8 mouse cellular contexts compared by ENCODE assay signal in genomic region chr5:92493423-92493822, GRCm38 (mm10). TPM values are rescaled to one million over a fixed set of nuclear protein-coding genes. Genes with fewer than 3 reads are reported as not detected.
A peak's percentile ranks its signal among the peaks of the same experiment; 100 is the strongest.
DNase-seq lines count a peak whose midpoint lies in the region; ATAC-seq lines count a peak whose summit lies in the region.

No protein-coding gene starts in this region.

- H3K27ac ChIP-seq in midbrain, embryonic 10.5 days (replicated peaks): peak overlapping the region; percentile 57; the same call in 1 of the 2 replicates
- H3K27ac ChIP-seq in midbrain, embryonic 11.5 days (ENCODE audit: low read depth, low read length): no peak overlapping the region
- H3K27ac ChIP-seq in embryonic facial prominence, embryonic 14.5 days (replicated peaks; ENCODE audit: low read depth, low read length): peak overlapping the region; percentile 67
- peak overlapping the region; percentile 44; the same call in 1 of the 2 replicates for H3K27ac ChIP-seq in stomach, embryonic 14.5 days (ENCODE audit: low read length)
- no peak overlapping the region for H3K27ac ChIP-seq in liver, embryonic 12.5 days

- H3K4me2 ChIP-seq in midbrain, embryonic 11.5 days: no peak overlapping the region
- 0 out of 2 replicates have a peak overlapping the region, but pooled peaks have one; percentile 3 for H3K4me2 ChIP-seq in embryonic facial prominence, embryonic 14.5 days (ENCODE audit: low read depth, low read length)
- no peak overlapping the region for H3K4me2 ChIP-seq in stomach, embryonic 14.5 days (replicated peaks; ENCODE audit: low read depth, low read length)
- no peak overlapping the region for H3K4me2 ChIP-seq in liver, embryonic 12.5 days

- WGBS in midbrain, embryonic 10.5 days: 82% methylated on average over 7 of the region's 7 CpGs
- 78% methylated on average over 7 of the region's 7 CpGs for WGBS in midbrain, embryonic 11.5 days
- WGBS in embryonic facial prominence, embryonic 14.5 days: 15% methylated on average over 7 of the region's 7 CpGs
- 28% methylated on average over 7 of the region's 7 CpGs for WGBS in stomach, embryonic 14.5 days
- 72% methylated on average over 7 of the region's 7 CpGs for WGBS in liver, embryonic 12.5 days (ENCODE audit: insufficient replicate concordance)

- peaks cover 18% of the 10 kb centered on the region; the same call in 1 of the 2 replicates for H3K4me1 ChIP-seq in midbrain, embryonic 10.5 days
- no peaks in the 10 kb centered on the region for H3K4me1 ChIP-seq in midbrain, embryonic 11.5 days (ENCODE audit: control insufficient read depth, insufficient read depth, low read length)
- peaks cover 32% of the 10 kb centered on the region for H3K4me1 ChIP-seq in embryonic facial prominence, embryonic 14.5 days (ENCODE audit: control insufficient read depth, insufficient read depth, low read length)
- peaks cover 38% of the 10 kb centered on the region for H3K4me1 ChIP-seq in stomach, embryonic 14.5 days (ENCODE audit: control insufficient read depth, insufficient read depth, low read length)
- H3K4me1 ChIP-seq in liver, embryonic 12.5 days: peaks cover 47% of the 10 kb centered on the region

- H3K9me3 ChIP-seq in midbrain, embryonic 10.5 days (replicated peaks): no peaks in the 10 kb centered on the region
- no peaks in the 10 kb centered on the region for H3K9me3 ChIP-seq in midbrain, embryonic 11.5 days (ENCODE audit: control insufficient read depth, low read length)
- H3K9me3 ChIP-seq in embryonic facial prominence, embryonic 14.5 days (ENCODE audit: control insufficient read depth, low read length): no peaks in the 10 kb centered on the region
- H3K9me3 ChIP-seq in stomach, embryonic 14.5 days (ENCODE audit: control insufficient read depth, low read depth, low read length): no peaks in the 10 kb centered on the region
- no peaks in the 10 kb centered on the region for H3K9me3 ChIP-seq in liver, embryonic 12.5 days (replicated peaks)

- intact Hi-C loops in heart, postnatal 36 days (cut with DNase I): no loop called here

- H3K27me3 ChIP-seq in midbrain, embryonic 10.5 days (ENCODE audit: low read depth, poor library complexity, severe bottlenecking): no peaks in the 10 kb centered on the region
- H3K27me3 ChIP-seq in midbrain, embryonic 11.5 days (ENCODE audit: control insufficient read depth, insufficient read depth, low read length): no peaks in the 10 kb centered on the region
- no peaks in the 10 kb centered on the region for H3K27me3 ChIP-seq in embryonic facial prominence, embryonic 14.5 days (replicated peaks; ENCODE audit: control insufficient read depth, insufficient read depth, low read length)
- no peaks in the 10 kb centered on the region for H3K27me3 ChIP-seq in stomach, embryonic 14.5 days (ENCODE audit: control insufficient read depth, insufficient read depth, low read length)
- no peaks in the 10 kb centered on the region for H3K27me3 ChIP-seq in liver, embryonic 12.5 days (replicated peaks)

- H3K4me3 ChIP-seq in midbrain, embryonic 10.5 days: no peak overlapping the region
- no peak overlapping the region for H3K4me3 ChIP-seq in midbrain, embryonic 11.5 days (ENCODE audit: low read depth, low read length)
- H3K4me3 ChIP-seq in embryonic facial prominence, embryonic 14.5 days (ENCODE audit: low read depth, low read length): no peak overlapping the region
- no peak overlapping the region for H3K4me3 ChIP-seq in stomach, embryonic 14.5 days (ENCODE audit: low read depth, low read length)
- no peak overlapping the region for H3K4me3 ChIP-seq in liver, embryonic 12.5 days

- ATAC-seq in midbrain, embryonic 11.5 days (ENCODE audit: low FRiP score): no peak
- peak; percentile 66 for ATAC-seq in embryonic facial prominence, embryonic 14.5 days (ENCODE audit: low read depth)
- ATAC-seq in stomach, embryonic 14.5 days (ENCODE audit: insufficient number of reproducible peaks, insufficient read depth, low FRiP score, low read depth): no peak
- no peak for ATAC-seq in liver, embryonic 12.5 days

- DNase-seq in midbrain, embryonic 10.5 days (ENCODE audit: low spot score): no peak
- no peak for DNase-seq in midbrain, embryonic 11.5 days (ENCODE audit: low spot score, missing footprints)
- DNase-seq in embryonic facial prominence, embryonic 14.5 days (ENCODE audit: low spot score): peak; percentile 80
- DNase-seq in heart, postnatal 36 days: peak; percentile 42 to 67
- DNase-seq in thymus, postnatal 36 days: no peak
- DNase-seq in urinary bladder, adult 2 months (ENCODE audit: low spot score): no peak

- H3K36me3 ChIP-seq in midbrain, embryonic 10.5 days: no peaks in the 10 kb centered on the region
- H3K36me3 ChIP-seq in midbrain, embryonic 11.5 days (ENCODE audit: control insufficient read depth, insufficient read depth, low read length): no peaks in the 10 kb centered on the region
- no peaks in the 10 kb centered on the region for H3K36me3 ChIP-seq in embryonic facial prominence, embryonic 14.5 days (ENCODE audit: control insufficient read depth, insufficient read depth, low read length)
- no peaks in the 10 kb centered on the region for H3K36me3 ChIP-seq in stomach, embryonic 14.5 days (ENCODE audit: control insufficient read depth, insufficient read depth, low read length)
- H3K36me3 ChIP-seq in liver, embryonic 12.5 days: no peaks in the 10 kb centered on the region

- H3K9ac ChIP-seq in midbrain, embryonic 11.5 days (ENCODE audit: low read length): no peak overlapping the region
- H3K9ac ChIP-seq in embryonic facial prominence, embryonic 14.5 days (ENCODE audit: low read depth, low read length): no peak overlapping the region
- no peak overlapping the region for H3K9ac ChIP-seq in stomach, embryonic 14.5 days (replicated peaks; ENCODE audit: low read depth, low read length)
- H3K9ac ChIP-seq in liver, embryonic 12.5 days: no peak overlapping the region

RNA-seq across cellular contexts. Expression of gene Scarb2, which starts 13.2 kb away (rescaled TPM):
- polyA plus RNA-seq in midbrain, embryonic 10.5 days (2016; fragmentation: Nextera tagmentation; extraction: Ambion mirVana): 9.3 and 11.8 TPM in 2 replicates
- 11.0 and 11.2 TPM in 2 replicates for polyA plus RNA-seq in midbrain, embryonic 11.5 days (2014; fragmentation: Nextera tagmentation; extraction: Ambion mirVana)
- polyA plus RNA-seq in embryonic facial prominence, embryonic 14.5 days (2014; fragmentation: Nextera tagmentation; extraction: Ambion mirVana): 11.4 and 11.5 TPM in 2 replicates
- 10 to 100 TPM; 80.3 to 91.1 TPM for total RNA-seq in heart, postnatal 36 days (2021)
- polyA plus RNA-seq in stomach, embryonic 14.5 days (2014; fragmentation: Nextera tagmentation; extraction: Ambion mirVana): 13.0 and 13.1 TPM in 2 replicates
- polyA plus RNA-seq in urinary bladder, adult 2 months (2012; rRNA removed): 84.3 and 96.2 TPM in 2 replicates
- polyA plus RNA-seq in liver, embryonic 12.5 days (2016; fragmentation: Nextera tagmentation; extraction: Ambion mirVana): 4.2 and 4.3 TPM in 2 replicates

RNA-seq across cellular contexts. Expression of gene Nup54, which starts 58.4 kb away (rescaled TPM):
- 63.4 and 70.0 TPM in 2 replicates for polyA plus RNA-seq in midbrain, embryonic 10.5 days (2016; fragmentation: Nextera tagmentation; extraction: Ambion mirVana)
- 65.6 and 67.1 TPM in 2 replicates for polyA plus RNA-seq in midbrain, embryonic 11.5 days (2014; fragmentation: Nextera tagmentation; extraction: Ambion mirVana)
- 39.8 and 43.9 TPM in 2 replicates for polyA plus RNA-seq in embryonic facial prominence, embryonic 14.5 days (2014; fragmentation: Nextera tagmentation; extraction: Ambion mirVana)
- 10 to 100 TPM; 15.9 to 17.1 TPM for total RNA-seq in heart, postnatal 36 days (2021)
- polyA plus RNA-seq in stomach, embryonic 14.5 days (2014; fragmentation: Nextera tagmentation; extraction: Ambion mirVana): 53.5 and 55.2 TPM in 2 replicates
- polyA plus RNA-seq in urinary bladder, adult 2 months (2012; rRNA removed): 21.1 and 25.9 TPM in 2 replicates
- 49.0 and 49.2 TPM in 2 replicates for polyA plus RNA-seq in liver, embryonic 12.5 days (2016; fragmentation: Nextera tagmentation; extraction: Ambion mirVana)

Comparison
In these comparisons a context has a peak if more than half of its experiments do, and no peak if none do; other contexts are left out.
1. H3K27ac ChIP-seq: peak in midbrain, embryonic 10.5 days (single experiment), embryonic facial prominence, embryonic 14.5 days (single experiment) and stomach, embryonic 14.5 days (single experiment); none in midbrain, embryonic 11.5 days (single experiment) and liver, embryonic 12.5 days (single experiment).
2. DNase-seq: peak in embryonic facial prominence, embryonic 14.5 days (single experiment) and heart, postnatal 36 days (2 of 2); none in midbrain, embryonic 10.5 days (single experiment), midbrain, embryonic 11.5 days (single experiment), thymus, postnatal 36 days (0 of 2) and urinary bladder, adult 2 months (single experiment).